Mouse (Mus musculus) left cerebral cortex, postnatal 14 days (tissue): ENCODE measurements at regions not wholly inside any gene's neighbourhood (a gene's known extent, or its start where the extent isn't known, plus 50 kb on each side); places are given as distances from the start of the nearest gene placed in this dataset.
A peak's percentile ranks its signal among the peaks of the same experiment; 100 is the strongest.

ENCODE experiments used
- DNase-seq, 2 experiments: peaks; one replicate each; pipeline ENCODE4 v3.0.0; 2021 to 2022; ENCODE audit warnings: low spot score in 2 of 2, mixed read lengths in 1 of 2
- intact Hi-C: fragments of 180-260 bp; cut with DNase I; formaldehyde crosslinking; loops from one replicate; pipeline ENCODE4 v1.15.1; 2025

DNA sequence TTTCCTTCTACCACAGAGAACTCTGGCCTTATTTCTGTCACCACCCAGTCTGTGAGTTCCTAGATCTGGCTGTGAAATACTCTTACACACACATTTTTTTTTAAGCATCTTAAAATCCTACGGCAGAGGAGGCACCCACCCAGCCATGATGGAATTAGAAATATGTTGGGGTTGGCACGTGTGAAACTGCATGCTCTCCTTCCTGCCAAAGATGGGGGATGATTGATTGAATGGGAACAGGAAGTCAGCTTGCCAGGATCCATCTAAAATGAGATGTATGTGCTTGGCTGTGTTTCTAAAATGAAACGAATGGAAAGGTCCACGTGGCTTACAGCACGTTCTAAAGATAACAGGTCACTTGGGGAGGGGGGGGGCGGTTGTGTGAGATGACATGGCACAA, 324.9 kb downstream of the Prdm2 start:
- peak; percentile 56 to 82 for DNase-seq
- intact Hi-C loops, result loop anchor here (10.0 kb wide), 2 partner anchors 493 to 733 kb away; no protein-coding TSS in a partner anchor

- peak; percentile 63 to 74 for DNase-seq
- intact Hi-C loops, result loop anchor here (10.0 kb wide), 2 partner anchors 486 to 726 kb away; no protein-coding TSS in a partner anchor
Observed at GRCm38 (mm10) chr4:142880323-142880759, 332.5 kb downstream of the Prdm2 start.

DNA sequence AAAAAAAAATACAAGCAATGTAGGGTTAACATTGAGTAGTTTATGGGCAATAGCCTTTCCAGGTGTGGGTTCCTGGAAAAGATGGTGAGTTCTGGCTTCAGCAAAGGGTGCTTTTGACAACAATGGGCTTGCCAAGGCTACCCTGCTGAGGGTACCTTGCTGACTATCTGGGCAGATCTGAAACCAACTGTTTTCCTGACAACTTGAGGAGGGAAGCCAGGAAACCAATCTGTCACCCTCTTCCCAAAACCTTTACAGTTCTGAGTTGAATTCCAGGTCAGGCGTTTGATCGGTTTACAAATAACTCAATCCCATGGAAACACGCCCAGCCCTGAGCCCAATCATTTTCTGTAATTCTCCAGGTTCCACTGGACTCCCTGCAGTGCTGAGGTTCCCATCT, 336.6 kb downstream of the Prdm2 start:
- intact Hi-C loops, result no loop called here
- DNase-seq, result no peak

- intact Hi-C loops, result no loop called here
- no peak for DNase-seq
Observed at GRCm38 (mm10) chr4:142875105-142875504, 337.7 kb downstream of the Prdm2 start.

DNA sequence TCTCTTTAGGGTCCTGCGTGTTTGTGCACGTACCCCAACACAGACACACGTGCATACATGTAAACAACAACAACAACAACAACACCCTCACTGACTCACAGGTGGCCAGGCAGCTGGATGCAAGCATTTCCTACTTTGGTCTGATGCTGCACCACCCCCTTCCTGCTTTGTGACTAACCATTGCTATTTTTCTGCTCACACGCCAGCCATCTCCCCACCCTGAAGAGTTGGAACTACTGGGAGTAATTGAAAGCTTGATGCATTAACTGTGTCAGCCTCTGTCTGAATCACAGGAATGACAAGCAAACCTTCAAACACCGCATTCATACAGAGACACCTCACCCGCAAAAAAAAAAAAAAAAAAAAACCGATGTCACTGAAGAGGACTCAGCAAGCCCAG, 346.5 kb downstream of the Prdm2 start:
- intact Hi-C loops, result no loop called here
- DNase-seq, result no peak

DNA sequence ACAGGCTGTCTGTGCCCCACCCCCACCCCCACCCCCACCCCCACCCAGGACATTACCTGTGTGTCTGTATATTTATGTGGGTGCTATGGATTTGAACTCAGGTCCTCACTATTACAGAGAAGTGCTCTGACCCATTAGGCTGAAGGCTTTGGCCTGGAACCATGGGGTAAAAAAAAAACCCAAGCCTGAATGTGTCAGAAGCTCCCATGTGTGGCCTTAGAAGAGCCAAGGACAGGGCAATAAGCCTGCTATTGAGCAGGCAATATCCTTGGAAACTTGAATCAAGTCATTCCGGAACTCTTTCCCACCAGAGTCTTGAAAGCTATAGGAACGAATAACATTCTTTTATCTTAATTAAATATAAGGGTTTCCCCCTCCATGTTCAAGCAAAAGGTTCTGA, 347.2 kb downstream of the Prdm2 start:
- intact Hi-C loops, result no loop called here
- no peak for DNase-seq

DNA sequence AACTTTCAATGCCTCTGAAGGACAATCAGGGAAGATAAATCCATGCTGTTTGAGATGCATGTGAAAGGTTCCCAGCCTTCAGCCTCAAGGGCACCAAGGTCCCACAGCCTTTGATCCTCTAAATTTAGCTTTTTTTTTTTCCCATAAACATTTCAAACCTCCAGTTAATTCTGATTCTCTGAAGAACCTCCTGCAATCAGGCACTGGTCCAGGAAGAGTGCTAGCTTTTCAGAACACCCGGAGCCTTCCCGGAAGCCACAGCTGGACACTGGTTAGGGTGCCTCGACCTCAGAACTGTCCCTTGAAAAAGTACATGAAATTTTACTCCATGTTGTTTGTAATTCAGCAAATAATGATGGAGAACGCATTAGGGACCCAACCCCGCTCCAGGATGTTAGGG, 348.9 kb downstream of the Prdm2 start:
- intact Hi-C loops, result no loop called here
- no peak for DNase-seq

GRCm38 (mm10) chr4:142860441-142860840, 352.4 kb downstream of the Prdm2 start:
- DNase-seq, result no peak
- intact Hi-C loops, result no loop called here

- DNase-seq, result peak; percentile 41
Observed at GRCm38 (mm10) chr4:142856626-142857025, 356.2 kb downstream of the Prdm2 start.

GRCm38 (mm10) chr4:142855635-142856034, 357.2 kb downstream of the Prdm2 start:
- intact Hi-C loops, result no loop called here
- DNase-seq, result no peak

More at GRCm38 (mm10) chr4:142856626-142857025, 356.2 kb downstream of the Prdm2 start:
- intact Hi-C loops, result no loop called here

- intact Hi-C loops, result no loop called here
Observed at GRCm38 (mm10) chr4:142853924-142854323, 358.9 kb downstream of the Prdm2 start.

GRCm38 (mm10) chr4:142845066-142845696, 367.6 kb downstream of the Prdm2 start:
- intact Hi-C loops, result loop anchor here (2.0 kb wide), 1 partner anchor 46 kb away; no protein-coding TSS in a partner anchor
- DNase-seq, result peak in 1 of 2 experiments; percentile 39

More at GRCm38 (mm10) chr4:142853924-142854323, 358.9 kb downstream of the Prdm2 start:
- peak; percentile 59 to 70 for DNase-seq

- intact Hi-C loops, result no loop called here
- DNase-seq, result no peak
Observed at GRCm38 (mm10) chr4:142839540-142839939, 373.3 kb downstream of the Prdm2 start.

DNA sequence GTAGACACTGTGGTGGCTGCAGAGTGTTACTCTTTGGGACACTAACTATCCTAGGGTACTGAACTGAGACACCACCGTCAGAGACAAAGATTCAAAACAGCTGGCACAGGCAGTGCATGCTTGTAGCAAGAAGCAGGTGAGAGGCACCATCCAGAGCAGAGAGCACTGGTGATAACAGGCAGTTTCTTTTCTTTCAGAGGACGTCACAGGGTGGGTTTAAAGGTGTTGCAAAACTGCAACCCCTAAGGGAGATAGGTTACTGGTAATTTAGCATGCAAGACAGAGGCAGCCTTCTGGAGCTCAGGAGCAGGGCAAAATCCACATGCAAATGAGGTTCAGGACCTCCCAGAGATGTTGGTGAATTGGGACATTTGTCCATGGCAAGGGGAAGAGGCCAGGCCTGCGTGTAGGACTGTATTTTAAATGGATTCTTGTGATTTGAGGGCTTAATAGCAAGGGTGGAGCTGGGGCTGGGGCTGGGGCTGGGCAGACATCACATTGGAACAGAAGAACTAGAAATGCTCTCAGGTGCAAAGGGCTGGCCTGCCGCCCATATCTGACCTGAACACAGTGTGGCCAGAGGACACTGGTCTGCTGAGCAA, 374.3 kb downstream of the Prdm2 start:
- no peak for DNase-seq
- intact Hi-C loops, result no loop called here

DNA sequence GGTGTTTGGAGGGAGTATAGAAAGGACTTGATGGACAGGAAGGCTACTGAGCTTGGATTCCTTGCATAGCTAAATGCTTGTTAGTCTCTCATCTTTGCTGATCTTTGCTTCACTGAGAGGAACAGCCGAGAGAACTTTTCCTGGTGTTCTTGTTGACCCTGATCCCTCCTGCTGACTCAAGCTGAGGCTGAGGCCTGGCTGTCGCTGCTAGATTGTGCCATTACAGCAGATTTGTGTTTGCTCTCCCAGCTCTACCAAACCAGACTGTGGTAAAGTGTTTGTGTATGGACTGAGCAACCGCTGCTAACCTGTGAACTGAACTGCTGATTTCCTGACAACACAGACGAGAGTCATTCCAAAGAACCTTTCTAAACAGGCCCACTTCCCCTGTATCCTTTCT, 375.2 kb downstream of the Prdm2 start:
- DNase-seq, result no peak
- intact Hi-C loops, result no loop called here

DNA sequence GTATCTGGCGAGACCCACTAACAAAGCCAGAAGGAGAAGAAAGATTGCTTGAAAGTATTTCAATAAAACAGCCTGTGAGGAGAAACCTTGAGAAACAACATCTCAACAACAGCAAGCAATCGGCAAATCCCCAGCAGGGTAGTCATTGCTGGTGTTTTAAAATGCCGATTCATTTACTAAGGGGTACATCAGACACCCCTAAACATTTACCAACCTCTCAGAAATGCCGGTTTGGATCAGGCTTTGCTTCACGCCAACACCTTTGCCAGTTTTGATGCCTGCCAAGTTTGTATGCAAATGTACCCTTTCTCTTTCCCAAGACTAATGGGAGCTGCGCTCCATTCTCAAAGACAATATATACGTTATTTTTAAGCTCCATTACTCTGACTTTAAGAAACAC, 383.1 kb downstream of the Prdm2 start:
- intact Hi-C loops, result no loop called here
- peak in 1 of 2 experiments; percentile 9 for DNase-seq

- intact Hi-C loops, result no loop called here
- no peak for DNase-seq
Observed at GRCm38 (mm10) chr4:142828969-142829368, 383.8 kb downstream of the Prdm2 start.

GRCm38 (mm10) chr4:142826250-142826893, 386.4 kb downstream of the Prdm2 start:
- peak; percentile 19 to 28 for DNase-seq
- intact Hi-C loops, result no loop called here

DNA sequence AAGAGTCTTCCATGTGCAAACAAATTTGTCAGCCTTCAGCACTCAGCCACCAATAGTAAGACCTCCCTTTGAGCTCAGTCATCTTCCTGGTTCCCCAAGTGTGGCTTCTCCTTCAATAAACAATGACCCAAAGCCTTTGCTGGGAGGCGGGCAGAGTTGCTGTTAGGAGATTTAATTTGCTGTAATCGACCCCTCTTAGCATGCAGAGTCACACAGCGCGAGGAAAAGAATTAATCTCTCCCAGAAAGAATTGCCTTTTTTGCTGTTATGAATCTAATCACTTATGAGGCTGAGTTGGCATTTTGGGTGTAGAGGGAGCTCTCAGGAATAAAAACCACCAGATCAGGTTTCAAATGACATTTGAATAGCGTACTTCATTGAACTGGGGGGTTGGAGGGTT, 387.0 kb downstream of the Prdm2 start:
- intact Hi-C loops, result no loop called here
- DNase-seq, result no peak

- no peak for DNase-seq
- intact Hi-C loops, result no loop called here
Observed at GRCm38 (mm10) chr4:142818440-142818839, 394.4 kb downstream of the Prdm2 start.

- DNase-seq, result no peak
- intact Hi-C loops, result no loop called here
Observed at GRCm38 (mm10) chr4:142816986-142817385, 395.8 kb downstream of the Prdm2 start.
